Mouse (Mus musculus) heart, postnatal 0 days (tissue): Measurements from ENCODE around the gene Tmem63a.

Source experiments
- CTCF ChIP-seq: IDR thresholded peaks from 2 replicates; pipeline ENCODE4 v1.5.1; 2016; ENCODE audit warnings: antibody characterized with exemption, control low read depth, low read depth
- EP300 ChIP-seq: IDR thresholded peaks from 2 replicates; pipeline ENCODE4 v1.6.1; 2016; ENCODE audit warnings: antibody characterized with exemption, low read depth

GRCm38 (mm10) chr1:181016045-181016444 is 73.9 kb downstream of the Tmem63a start:
- TF ChIP-seq CTCF (no peak), EP300 (no peak)
